Mouse (Mus musculus) Patski (cell line): ENCODE measurements at regions not wholly inside any gene's neighbourhood (a gene's known extent, or its start where the extent isn't known, plus 50 kb on each side); places are given as distances from the start of the nearest gene placed in this dataset.

Experiments
- ATAC-seq: fragments of 100-300 bp; one replicate; pipeline ENCODE4 v1.8.0; 2021
- CTCF ChIA-PET: fragments of 350-600 bp; sonication (Branson Sonifier 250); formaldehyde crosslinking; loops from one replicate; lab custom pipeline; 2022; ENCODE audit warnings: inconsistent platforms; lab: Charles Lee
- POLR2A ChIA-PET: fragments of 350-600 bp; sonication (Branson Sonifier 250); formaldehyde crosslinking; loops from one replicate; lab custom pipeline; 2022; ENCODE audit warnings: antibody characterized with exemption, inconsistent platforms; lab: Charles Lee
- DNase-seq: peaks from one replicate; pipeline ENCODE4 v3.0.0-alpha.2; 2011; ENCODE audit warnings: low read depth, low spot score
- H3K27me3 ChIP-seq: fragments of 371-371 bp; one replicate; pipeline ENCODE4 v1.5.1; 2021
- CTCF ChIP-seq: fragments of 100-300 bp; IDR thresholded peaks from one replicate; pipeline ENCODE4 v1.5.1; 2021
- in situ Hi-C: fragments of 300-500 bp; cut with MboI; formaldehyde crosslinking; loops from 3 replicates; pipeline ENCODE4 v1.11.1; 2018; ENCODE audit warnings: low pct_unique_long_range_greater_than_20kb, mixed read lengths

- ChIA-PET CTCF (no interaction called here), POLR2A (no interaction called here)
- DNase-seq: no peak
- no peak for TF ChIP-seq CTCF
- ATAC-seq: no peak
- H3K27me3 ChIP-seq: no peaks in the 10 kb centered on the region
- in situ Hi-C loops: no loop called here
Observed at GRCm38 (mm10) chr5:28689651-28690050, 222.6 kb upstream of the Shh start.

GRCm38 (mm10) chr5:28689136-28689535 is 222.1 kb upstream of the Shh start:
- DNase-seq (no peak), ATAC-seq (no peak)
- H3K27me3 ChIP-seq: no peaks in the 10 kb centered on the region
- TF ChIP-seq CTCF: no peak
- ChIA-PET POLR2A (no interaction called here), CTCF (interaction anchor here (0.9 to 1.3 kb wide), 2 partner anchors 8 to 11 kb away, joined by 3 read pairs; no protein-coding TSS in a partner anchor)
- in situ Hi-C loops: no loop called here

GRCm38 (mm10) chr5:28682821-28683220 is 215.8 kb upstream of the Shh start:
- in situ Hi-C loops: no loop called here
- POLR2A ChIA-PET: no interaction called here
- H3K27me3 ChIP-seq: no peaks in the 10 kb centered on the region
- no peak for TF ChIP-seq CTCF
- ATAC-seq (no peak), DNase-seq (no peak)
- CTCF ChIA-PET: no interaction called here

- ChIA-PET CTCF (no interaction called here), POLR2A (no interaction called here)
- DNase-seq (no peak), ATAC-seq (no peak)
- in situ Hi-C loops: no loop called here
- TF ChIP-seq CTCF: no peak
- H3K27me3 ChIP-seq: no peaks in the 10 kb centered on the region
Observed at GRCm38 (mm10) chr5:28680311-28680710, 213.3 kb upstream of the Shh start.

- CTCF ChIA-PET: interaction anchor here (1.8 kb wide), 1 partner anchor 16 kb away, joined by 8 read pairs; no protein-coding TSS in a partner anchor
- ATAC-seq: no peak
- POLR2A ChIA-PET: no interaction called here
- no peaks in the 10 kb centered on the region for H3K27me3 ChIP-seq
- no peak for DNase-seq
- in situ Hi-C loops: no loop called here
- TF ChIP-seq CTCF: no peak
Observed at GRCm38 (mm10) chr5:28679761-28680160, 212.7 kb upstream of the Shh start.

GRCm38 (mm10) chr5:28630186-28630585 is 163.1 kb upstream of the Shh start:
- no peak for DNase-seq
- H3K27me3 ChIP-seq: no peaks in the 10 kb centered on the region
- CTCF ChIA-PET: interaction anchor here (2.0 kb wide), 1 partner anchor 13 kb away, joined by 4 read pairs; no protein-coding TSS in a partner anchor
- TF ChIP-seq CTCF: no peak
- in situ Hi-C loops: no loop called here
- no peak for ATAC-seq
- POLR2A ChIA-PET: no interaction called here

- H3K27me3 ChIP-seq: no peaks in the 10 kb centered on the region
- no peak for DNase-seq
- TF ChIP-seq CTCF: no peak
- in situ Hi-C loops: no loop called here
- ChIA-PET CTCF (no interaction called here), POLR2A (no interaction called here)
- ATAC-seq: no peak
Observed at GRCm38 (mm10) chr5:28611885-28612284, 144.8 kb upstream of the Shh start.

- ChIA-PET CTCF (interaction anchor here (0.9 kb wide), 2 partner anchors 10 to 81 kb away, joined by 3 read pairs; no protein-coding TSS in a partner anchor), POLR2A (no interaction called here)
- no peaks in the 10 kb centered on the region for H3K27me3 ChIP-seq
- DNase-seq: no peak
- no peak for ATAC-seq
- in situ Hi-C loops: no loop called here
- no peak for TF ChIP-seq CTCF
Observed at GRCm38 (mm10) chr5:28596537-28597314, 129.7 kb upstream of the Shh start.

GRCm38 (mm10) chr5:28571347-28571998 is 104.4 kb upstream of the Shh start:
- ATAC-seq (no peak), DNase-seq (no peak)
- in situ Hi-C loops: no loop called here
- no peak for TF ChIP-seq CTCF
- no peaks in the 10 kb centered on the region for H3K27me3 ChIP-seq
- ChIA-PET CTCF (no interaction called here), POLR2A (no interaction called here)

GRCm38 (mm10) chr5:28568417-28568816 is 101.4 kb upstream of the Shh start:
- H3K27me3 ChIP-seq: no peaks in the 10 kb centered on the region
- TF ChIP-seq CTCF: no peak
- DNase-seq: no peak
- in situ Hi-C loops: no loop called here
- ATAC-seq: no peak
- POLR2A ChIA-PET: no interaction called here
- CTCF ChIA-PET: no interaction called here

- no peaks in the 10 kb centered on the region for H3K27me3 ChIP-seq
- ChIA-PET POLR2A (no interaction called here), CTCF (no interaction called here)
- ATAC-seq (no peak), DNase-seq (no peak)
- no peak for TF ChIP-seq CTCF
- in situ Hi-C loops: no loop called here
Observed at GRCm38 (mm10) chr5:28567341-28567905, 100.4 kb upstream of the Shh start.
